Mouse (Mus musculus): ENCODE data around the gene Pank3.

DNA sequence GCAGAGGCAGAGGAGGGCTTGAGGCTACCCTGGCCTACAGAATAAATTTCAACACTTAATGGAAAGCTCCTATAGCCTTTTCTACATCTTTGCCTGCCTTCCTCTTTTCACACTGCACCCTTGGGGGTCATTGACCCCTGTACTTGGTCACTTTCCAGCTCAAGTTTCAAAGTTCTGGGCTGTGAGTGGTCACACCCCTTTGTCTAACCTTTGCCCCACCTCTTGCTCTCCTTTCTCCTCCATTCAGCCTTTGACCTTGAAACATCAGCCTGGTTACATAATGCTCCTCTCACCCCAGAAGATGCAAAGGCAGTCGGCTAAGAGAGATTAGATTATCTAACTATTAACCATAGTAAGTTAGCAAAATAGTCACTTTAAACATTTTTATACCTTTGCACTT, 36.9 kb upstream of the Pank3 start:
- no peak for TF ChIP-seq CTCF (IDR thresholded peaks at IDR 0.05)
- TF ChIP-seq POLR2A (IDR thresholded peaks at IDR 0.05; ENCODE audit: insufficient read depth, low read depth, low read length), result no peak
- TF ChIP-seq EP300 (IDR thresholded peaks at IDR 0.05; ENCODE audit: insufficient read depth, low read depth, low read length), result no peak
